Mouse (Mus musculus): Measurements from ENCODE around the gene Ppp2r1b. TPM values are rescaled to one million over a fixed set of nuclear protein-coding genes. Genes with fewer than 3 reads are reported as not detected.

The Ppp2r1b gene
- polyA plus RNA-seq (2015; fragmentation: Nextera tagmentation; extraction: Ambion mirVana): 9.8 and 16.7 TPM in 2 replicates

GRCm38 (mm10) chr9:50845081-50845480 lies at the start of gene Ppp2r1b:
Gene Ppp2r1b (plus strand): TSS chr9:50845301.

Other genes starting within 250 kb of the Ppp2r1b start
- 647 and 653 TPM in 2 replicates for gene Sdhd, start 241.5 kb upstream of the Ppp2r1b start, polyA plus RNA-seq (2015; fragmentation: Nextera tagmentation; extraction: Ambion mirVana)
- gene Timm8b, start 241.4 kb upstream of the Ppp2r1b start, polyA plus RNA-seq (2015; fragmentation: Nextera tagmentation; extraction: Ambion mirVana): 233 and 251 TPM in 2 replicates
- 0.77 and 1.0 TPM in 2 replicates for gene Pih1d2, start 228.0 kb upstream of the Ppp2r1b start, polyA plus RNA-seq (2015; fragmentation: Nextera tagmentation; extraction: Ambion mirVana)
- gene Nkapd1, start 227.8 kb upstream of the Ppp2r1b start, polyA plus RNA-seq (2015; fragmentation: Nextera tagmentation; extraction: Ambion mirVana): 11.4 and 11.5 TPM in 2 replicates
- gene Dlat, start 185.5 kb upstream of the Ppp2r1b start, polyA plus RNA-seq (2015; fragmentation: Nextera tagmentation; extraction: Ambion mirVana): 152 and 165 TPM in 2 replicates
- gene Dixdc1, start 105.8 kb upstream of the Ppp2r1b start, polyA plus RNA-seq (2015; fragmentation: Nextera tagmentation; extraction: Ambion mirVana): 5.2 and 6.3 TPM in 2 replicates
- 1.7 and 2.6 TPM in 2 replicates for gene 2310030G06Rik, start 98.8 kb upstream of the Ppp2r1b start, polyA plus RNA-seq (2015; fragmentation: Nextera tagmentation; extraction: Ambion mirVana)
- gene Cryab, start 94.0 kb upstream of the Ppp2r1b start, polyA plus RNA-seq (2015; fragmentation: Nextera tagmentation; extraction: Ambion mirVana): 938 and 1,056 TPM in 2 replicates
- gene Hspb2, start 92.9 kb upstream of the Ppp2r1b start, polyA plus RNA-seq (2015; fragmentation: Nextera tagmentation; extraction: Ambion mirVana): 267 and 317 TPM in 2 replicates
- 7.0 and 8.2 TPM in 2 replicates for gene Fdxacb1, start 77.1 kb upstream of the Ppp2r1b start, polyA plus RNA-seq (2015; fragmentation: Nextera tagmentation; extraction: Ambion mirVana)
- gene Alg9, start 70.3 kb upstream of the Ppp2r1b start, polyA plus RNA-seq (2015; fragmentation: Nextera tagmentation; extraction: Ambion mirVana): 12.8 and 17.6 TPM in 2 replicates
- gene 1110032A03Rik, start 69.8 kb upstream of the Ppp2r1b start, polyA plus RNA-seq (2015; fragmentation: Nextera tagmentation; extraction: Ambion mirVana): 33.2 and 34.6 TPM in 2 replicates
- 7.8 and 16.6 TPM in 2 replicates for gene Sik2, start 163.8 kb downstream of the Ppp2r1b start, polyA plus RNA-seq (2015; fragmentation: Nextera tagmentation; extraction: Ambion mirVana)
- gene Btg4, start 215.6 kb downstream of the Ppp2r1b start, polyA plus RNA-seq (2015; fragmentation: Nextera tagmentation; extraction: Ambion mirVana): not detected in 2 replicates
- 2.0 and 2.5 TPM in 2 replicates for gene Layn, start 231.8 kb downstream of the Ppp2r1b start, polyA plus RNA-seq (2015; fragmentation: Nextera tagmentation; extraction: Ambion mirVana)

All from skeletal muscle tissue, postnatal 0 days (tissue).